Mouse (Mus musculus): ENCODE data around the gene Tbck.

Gene Tbck

DNA sequence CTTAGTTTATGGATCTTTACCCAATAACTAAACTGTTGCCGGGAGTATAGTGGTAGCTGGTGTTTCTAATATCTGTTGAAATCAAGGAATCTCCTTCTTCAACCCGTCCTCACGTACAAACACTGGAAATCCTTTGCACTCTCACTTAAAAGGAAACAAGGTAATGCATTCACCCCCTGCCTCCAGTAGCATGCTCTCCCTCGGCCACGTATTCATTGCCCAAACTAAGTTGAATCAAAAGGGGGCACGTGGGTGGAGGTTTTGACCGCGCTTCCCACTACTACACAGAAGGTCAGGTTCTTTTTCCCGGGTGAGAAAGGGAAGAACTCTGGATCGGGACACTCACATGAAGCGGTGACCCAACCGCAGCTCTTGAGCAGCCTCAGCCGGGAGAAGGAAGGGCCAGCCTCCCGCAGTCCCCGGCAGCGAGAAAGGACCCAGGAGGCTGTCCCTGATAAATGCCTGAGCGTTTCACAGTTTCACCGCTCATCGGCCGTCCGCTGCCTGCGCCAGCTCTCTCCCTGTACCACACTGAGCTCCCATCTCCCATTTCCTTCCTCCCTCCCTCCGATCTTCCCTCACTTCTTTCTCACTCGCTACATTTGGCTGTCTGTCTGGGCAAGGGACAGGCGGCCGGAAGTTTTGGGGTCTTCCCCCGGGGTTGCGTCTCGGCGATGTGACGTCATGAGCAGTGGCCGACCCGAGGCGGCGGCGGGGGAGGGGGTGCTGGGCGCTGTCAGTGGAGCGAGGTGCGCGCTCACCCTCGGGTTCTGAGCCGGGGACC lies at the start of gene Tbck:
Gene Tbck, plus strand, starts transcription at position 698 of the 784 bp plus-strand sequence.
- in situ Hi-C loops (cut with MboI; ENCODE audit: low pct_unique_long_range_greater_than_20kb in 1 of 2, low sequenced_read_pairs in 2 of 2, unreplicated experiment in 1 of 2), result no loop called here

DNA sequence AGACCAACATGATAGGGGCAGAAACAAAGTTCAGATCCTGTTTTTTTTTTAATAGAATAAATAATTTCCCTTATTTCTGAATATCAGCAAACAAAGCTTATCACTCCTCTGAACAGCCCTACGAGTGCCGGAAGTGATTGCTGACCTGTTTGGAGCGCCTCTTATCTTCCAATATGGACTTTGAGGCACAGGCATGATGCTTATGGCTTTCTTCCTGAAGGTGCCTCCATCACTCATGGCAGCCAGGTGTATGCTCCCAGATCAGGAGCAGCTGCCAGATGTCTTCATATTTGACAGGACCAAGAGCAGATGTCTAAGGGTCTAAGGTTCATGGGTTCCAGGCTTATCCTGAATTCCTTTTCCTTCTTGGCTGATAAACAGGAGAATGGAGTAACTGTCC lies 46.9 kb upstream of the Tbck start:
- in situ Hi-C loops (cut with MboI; ENCODE audit: low pct_unique_long_range_greater_than_20kb in 1 of 2, low sequenced_read_pairs in 2 of 2, unreplicated experiment in 1 of 2), result no loop called here

DNA sequence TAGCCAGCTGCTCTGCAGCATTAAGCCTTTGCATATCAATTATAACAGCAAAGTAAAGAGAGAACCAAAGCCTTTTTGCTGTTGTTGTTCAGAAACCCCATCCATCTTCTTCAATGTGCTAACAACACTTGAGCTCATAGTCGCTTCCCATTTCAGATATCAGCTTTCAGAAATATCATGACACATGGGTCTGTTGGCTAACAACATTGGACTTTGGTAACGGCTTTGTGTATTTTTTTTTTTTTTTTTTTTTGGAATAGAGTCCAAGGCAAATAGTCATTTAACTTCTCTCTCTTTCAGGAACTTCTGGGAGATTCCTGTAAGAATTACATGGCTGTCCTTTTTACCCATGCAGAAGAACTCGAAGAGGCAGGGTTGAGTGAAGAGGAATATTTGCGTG lies 39.9 kb upstream of the Tbck start:
- in situ Hi-C loops (cut with MboI; ENCODE audit: low pct_unique_long_range_greater_than_20kb in 1 of 2, low sequenced_read_pairs in 2 of 2, unreplicated experiment in 1 of 2), result no loop called here

DNA sequence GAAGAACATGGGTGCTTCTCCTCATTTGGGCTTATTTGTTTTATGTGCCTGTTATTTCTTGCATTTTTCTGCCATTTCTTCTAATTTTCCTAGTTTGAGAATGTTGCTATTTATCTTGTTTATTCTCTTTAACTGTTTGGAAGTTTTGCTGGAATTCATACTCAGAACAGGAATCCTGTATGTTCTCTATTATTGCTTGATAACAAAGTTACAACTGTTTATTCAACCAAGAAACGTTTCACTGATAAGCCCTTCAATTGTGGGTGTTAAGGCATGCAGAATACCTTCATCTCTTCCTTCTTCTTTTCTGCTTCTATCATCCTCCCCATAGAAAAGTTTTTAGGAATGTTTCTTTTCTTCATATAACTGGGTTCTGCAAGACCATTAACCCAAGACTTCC lies 37.1 kb upstream of the Tbck start:
- in situ Hi-C loops (cut with MboI; ENCODE audit: low pct_unique_long_range_greater_than_20kb in 1 of 2, low sequenced_read_pairs in 2 of 2, unreplicated experiment in 1 of 2), result no loop called here

DNA sequence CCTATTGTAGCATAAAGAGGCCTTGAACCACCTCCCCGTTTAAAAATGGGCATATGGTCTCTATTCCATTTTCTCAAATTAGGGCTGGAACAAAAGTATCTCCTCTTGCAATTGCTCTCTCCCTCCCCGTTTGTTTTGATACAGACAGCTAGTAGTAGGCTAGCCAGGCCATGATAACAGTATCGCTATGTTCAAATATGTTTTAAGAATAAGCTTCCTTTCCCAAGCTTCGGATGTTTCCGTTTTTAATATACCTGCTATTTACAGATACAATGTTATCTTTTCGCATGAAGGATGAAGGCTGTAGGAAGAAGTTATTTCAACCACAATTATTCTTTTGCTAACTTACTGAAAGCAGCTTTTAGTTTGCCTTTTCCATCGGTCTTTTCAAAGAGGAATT lies 34.6 kb upstream of the Tbck start:
- in situ Hi-C loops (cut with MboI; ENCODE audit: low pct_unique_long_range_greater_than_20kb in 1 of 2, low sequenced_read_pairs in 2 of 2, unreplicated experiment in 1 of 2), result no loop called here

DNA sequence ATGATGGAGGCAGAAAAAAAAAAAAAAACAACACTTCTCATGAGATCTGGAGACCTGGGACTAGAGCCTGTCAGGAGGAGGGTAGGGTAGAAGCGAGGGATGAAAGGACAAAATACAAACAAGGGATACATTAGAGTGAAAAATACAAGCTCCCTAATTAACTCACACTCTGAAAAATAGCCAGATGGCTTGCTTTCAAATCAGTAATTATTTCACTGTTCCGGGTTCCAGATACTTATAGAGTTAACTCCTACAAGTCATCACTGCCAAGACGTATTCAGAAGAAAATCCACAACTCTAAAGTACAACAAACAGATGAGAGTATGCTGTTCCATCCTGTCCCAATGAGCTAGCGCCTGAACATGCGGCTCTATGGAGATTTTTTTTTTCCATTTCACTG lies 33.8 kb upstream of the Tbck start:
- in situ Hi-C loops (cut with MboI; ENCODE audit: low pct_unique_long_range_greater_than_20kb in 1 of 2, low sequenced_read_pairs in 2 of 2, unreplicated experiment in 1 of 2), result no loop called here

DNA sequence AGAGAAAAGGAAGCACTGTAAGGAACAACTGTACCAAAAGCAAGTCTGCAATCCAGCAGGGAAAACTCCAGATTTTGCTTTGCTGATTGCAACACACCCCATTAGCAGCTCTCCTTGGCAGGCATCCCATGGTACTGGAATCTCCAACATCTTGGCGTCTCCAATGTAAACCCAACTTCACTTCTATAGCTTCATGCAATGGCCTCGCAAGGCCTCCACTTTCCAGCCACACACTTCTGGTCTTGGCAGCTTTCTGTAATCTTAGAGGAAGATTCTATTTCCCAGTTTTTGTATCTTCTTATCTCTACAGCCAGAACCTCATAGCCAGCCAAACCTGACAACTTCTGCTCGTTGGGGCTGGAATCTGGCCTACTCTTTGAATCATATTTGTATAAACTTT lies 32.2 kb upstream of the Tbck start:
- in situ Hi-C loops (cut with MboI; ENCODE audit: low pct_unique_long_range_greater_than_20kb in 1 of 2, low sequenced_read_pairs in 2 of 2, unreplicated experiment in 1 of 2), result no loop called here

DNA sequence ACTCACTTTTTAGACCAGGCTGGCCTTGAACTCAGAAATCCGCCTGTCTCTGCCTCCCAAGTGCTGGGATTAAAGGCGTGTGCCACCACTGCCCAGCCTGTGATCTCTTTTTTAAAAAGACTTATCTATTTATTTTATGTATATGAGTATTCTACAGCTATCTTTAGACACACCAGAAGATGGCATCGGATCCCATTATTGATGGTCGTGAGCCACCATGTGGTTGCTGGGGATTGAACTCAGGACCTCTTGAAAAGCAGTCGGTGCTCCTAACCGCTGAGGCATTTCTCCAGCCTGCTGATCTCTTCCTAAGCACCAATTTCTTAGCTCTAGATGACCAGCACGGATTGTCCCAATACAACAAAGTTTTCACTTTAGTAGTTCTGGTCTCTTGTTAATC lies 30.0 kb upstream of the Tbck start:
- in situ Hi-C loops (cut with MboI; ENCODE audit: low pct_unique_long_range_greater_than_20kb in 1 of 2, low sequenced_read_pairs in 2 of 2, unreplicated experiment in 1 of 2), result no loop called here

DNA sequence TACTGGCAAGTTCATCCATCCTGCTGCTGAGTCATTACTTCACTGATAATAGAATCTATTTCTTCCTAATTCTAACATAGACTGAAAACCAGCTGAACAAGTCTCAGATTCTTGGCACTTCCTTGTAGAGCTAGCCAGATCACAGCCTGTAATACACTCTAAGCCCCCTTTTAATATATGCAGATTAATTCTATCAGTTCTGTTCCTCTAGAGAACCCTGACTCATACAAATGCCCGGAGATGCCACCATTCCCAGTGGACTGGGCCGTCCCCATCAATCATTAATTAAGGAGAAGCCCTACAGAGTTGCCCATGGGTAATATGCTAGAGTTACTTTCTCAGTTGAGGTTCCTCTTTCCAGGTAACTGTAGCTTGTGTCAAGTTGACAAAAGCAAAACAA lies 28.0 kb upstream of the Tbck start:
- in situ Hi-C loops (cut with MboI; ENCODE audit: low pct_unique_long_range_greater_than_20kb in 1 of 2, low sequenced_read_pairs in 2 of 2, unreplicated experiment in 1 of 2), result no loop called here

DNA sequence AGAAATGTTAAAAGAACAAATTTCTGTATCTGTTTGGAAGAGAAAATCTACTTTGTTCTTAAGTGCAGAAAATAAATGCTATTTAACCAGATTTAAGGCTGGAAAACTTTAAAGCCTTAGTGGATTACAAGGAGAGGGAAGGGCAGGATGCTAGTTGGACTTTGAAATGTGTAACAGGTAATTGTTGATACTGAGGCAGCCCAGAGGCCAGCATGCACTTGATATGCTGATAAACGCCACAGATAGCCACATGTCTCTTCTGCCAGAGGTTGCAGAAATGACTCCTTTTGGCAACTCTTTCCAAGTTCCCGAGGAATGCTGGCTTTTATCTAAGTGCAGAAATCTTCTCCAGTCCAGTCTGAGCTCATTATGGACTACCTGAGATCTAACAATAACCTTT lies 6.5 kb upstream of the Tbck start:
- in situ Hi-C loops (cut with MboI; ENCODE audit: low pct_unique_long_range_greater_than_20kb in 1 of 2, low sequenced_read_pairs in 2 of 2, unreplicated experiment in 1 of 2), result no loop called here

DNA sequence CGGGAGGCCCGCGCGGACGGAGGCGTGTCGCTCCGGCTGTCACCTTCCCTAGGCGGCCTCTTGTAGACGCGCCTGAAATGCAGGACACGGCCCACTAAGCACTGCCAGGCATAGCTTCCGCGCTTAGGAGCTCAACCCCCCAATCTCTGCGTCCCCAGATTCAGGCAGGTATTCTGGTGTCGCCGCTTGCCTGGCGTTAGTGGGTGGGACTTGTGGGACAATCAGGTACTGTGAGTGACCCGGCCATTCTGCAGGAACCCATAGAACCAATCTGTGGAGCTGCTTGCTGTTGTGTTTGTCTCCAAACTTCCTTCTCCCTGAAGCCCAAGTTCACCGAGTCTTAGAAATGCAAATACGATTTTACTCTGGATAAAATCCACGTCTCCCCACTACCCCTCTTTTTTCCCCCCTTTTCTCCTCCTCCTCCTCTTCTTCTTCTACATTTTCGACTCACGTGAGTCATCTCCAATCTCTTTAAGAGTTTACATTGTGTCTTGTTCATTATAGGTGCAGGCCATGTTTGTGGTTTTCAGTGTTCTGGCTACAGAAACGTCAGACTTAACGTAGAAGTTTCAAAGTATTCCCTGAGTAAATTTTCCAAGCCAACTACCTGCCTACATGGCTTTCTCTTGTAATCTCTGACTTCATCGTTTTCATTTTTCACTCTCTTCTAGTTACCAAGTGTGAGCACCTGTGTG lies 436 bp downstream of the Tbck start, which contains the start of gene Aimp1:
Gene Aimp1, minus strand, starts transcription at position 140 of the 698 bp plus-strand sequence.
- in situ Hi-C loops (cut with MboI; ENCODE audit: low pct_unique_long_range_greater_than_20kb in 1 of 2, low sequenced_read_pairs in 2 of 2, unreplicated experiment in 1 of 2), result no loop called here

DNA sequence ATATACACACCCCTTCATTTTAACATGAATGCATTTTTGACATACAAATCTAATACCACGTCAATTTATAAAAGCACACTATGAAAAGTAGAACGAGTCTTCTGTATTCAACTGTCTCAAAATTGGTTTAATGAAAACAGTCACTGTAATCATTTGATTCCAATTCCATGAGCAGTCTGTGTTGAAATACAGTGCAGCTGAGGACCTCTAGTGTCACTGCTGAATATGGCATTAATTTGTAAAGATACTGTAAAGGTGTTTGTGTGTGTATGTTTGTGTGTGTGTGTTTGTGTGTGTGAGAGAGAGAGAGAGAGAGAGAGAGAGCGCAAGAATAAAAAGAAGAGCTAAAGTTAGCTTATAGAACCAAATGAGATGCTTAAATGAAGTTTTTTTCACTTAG lies 17.4 kb downstream of the Tbck start:
- in situ Hi-C loops (cut with MboI; ENCODE audit: low pct_unique_long_range_greater_than_20kb in 1 of 2, low sequenced_read_pairs in 2 of 2, unreplicated experiment in 1 of 2), result no loop called here

DNA sequence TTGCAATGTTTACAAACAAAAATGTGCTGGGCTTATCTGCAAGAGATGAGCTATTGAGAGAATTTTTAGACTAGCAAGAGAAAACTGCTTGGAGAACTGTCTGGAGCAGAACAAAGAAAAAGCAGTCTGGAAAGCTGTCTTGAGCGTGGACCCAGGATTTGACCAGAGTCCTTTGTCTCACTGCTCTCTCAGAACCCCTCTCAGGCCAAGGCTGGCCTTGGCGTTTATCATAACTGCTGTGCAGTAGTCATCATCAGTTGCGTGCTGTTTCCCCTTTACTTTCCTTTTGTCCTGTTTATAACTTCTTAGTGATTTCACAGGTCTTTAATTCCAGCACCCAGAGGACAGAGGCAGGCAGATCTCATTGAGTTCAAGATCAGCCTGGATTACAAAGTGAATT lies 20.3 kb downstream of the Tbck start:
- in situ Hi-C loops (cut with MboI; ENCODE audit: low pct_unique_long_range_greater_than_20kb in 1 of 2, low sequenced_read_pairs in 2 of 2, unreplicated experiment in 1 of 2), result no loop called here

DNA sequence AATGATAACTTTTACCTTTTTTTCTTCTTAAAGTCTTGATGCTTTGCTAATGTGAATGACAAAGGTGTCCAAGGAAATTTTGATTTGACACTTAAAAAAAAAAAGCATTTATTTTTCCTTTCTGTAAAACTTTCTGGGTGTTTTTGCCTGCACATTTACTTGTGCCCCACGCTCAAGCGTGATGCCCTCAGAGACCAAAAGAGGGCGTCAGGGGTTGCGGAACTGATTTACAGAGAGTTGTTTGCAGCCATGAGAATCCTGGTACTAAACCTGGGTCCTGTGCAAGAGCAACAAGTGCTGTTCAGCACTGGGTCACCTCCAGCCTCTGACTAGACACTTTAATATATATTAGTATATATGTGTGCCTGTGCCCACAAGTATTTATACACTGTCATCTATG lies 23.0 kb downstream of the Tbck start:
- in situ Hi-C loops (cut with MboI; ENCODE audit: low pct_unique_long_range_greater_than_20kb in 1 of 2, low sequenced_read_pairs in 2 of 2, unreplicated experiment in 1 of 2), result no loop called here

DNA sequence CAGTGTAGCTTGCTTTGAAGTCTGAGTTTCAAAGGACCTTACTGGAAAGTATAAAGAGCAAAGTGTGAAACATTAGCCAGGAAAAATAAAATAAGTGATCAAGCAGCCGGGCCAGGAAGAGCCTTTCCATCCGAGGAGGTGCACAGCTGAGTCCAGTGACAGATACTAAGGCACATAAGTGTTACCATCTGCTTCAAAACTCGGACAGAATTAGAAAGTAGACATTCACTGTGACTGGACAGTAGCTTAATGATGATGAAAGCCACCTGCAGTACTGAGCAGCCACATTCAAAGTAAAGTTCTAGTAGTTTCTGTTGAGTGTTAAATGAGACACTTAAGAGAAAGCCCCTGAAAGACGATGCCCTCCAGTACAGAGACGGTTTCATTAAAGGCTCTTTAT lies 30.0 kb downstream of the Tbck start:
- in situ Hi-C loops (cut with MboI; ENCODE audit: low pct_unique_long_range_greater_than_20kb in 1 of 2, low sequenced_read_pairs in 2 of 2, unreplicated experiment in 1 of 2), result no loop called here

DNA sequence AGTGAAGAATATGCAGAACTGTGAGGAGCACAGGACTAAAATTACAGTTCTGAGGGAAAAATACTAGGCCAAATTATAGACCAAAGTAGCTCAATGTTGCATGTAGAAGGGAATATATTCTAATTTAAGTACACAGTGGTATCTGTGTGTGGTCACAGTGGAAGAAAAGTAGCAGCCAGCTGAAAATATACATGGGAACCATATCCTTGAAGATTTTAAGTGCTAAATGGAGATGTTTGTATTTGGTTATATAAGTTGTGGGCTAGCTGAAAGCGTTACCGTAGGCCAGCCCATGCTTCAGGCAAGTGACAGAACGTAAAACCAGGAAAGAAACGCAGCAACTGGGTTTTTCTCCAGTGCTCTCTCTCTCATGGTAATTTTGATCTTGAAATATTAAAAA lies 33.4 kb downstream of the Tbck start:
- in situ Hi-C loops (cut with MboI; ENCODE audit: low pct_unique_long_range_greater_than_20kb in 1 of 2, low sequenced_read_pairs in 2 of 2, unreplicated experiment in 1 of 2), result no loop called here

DNA sequence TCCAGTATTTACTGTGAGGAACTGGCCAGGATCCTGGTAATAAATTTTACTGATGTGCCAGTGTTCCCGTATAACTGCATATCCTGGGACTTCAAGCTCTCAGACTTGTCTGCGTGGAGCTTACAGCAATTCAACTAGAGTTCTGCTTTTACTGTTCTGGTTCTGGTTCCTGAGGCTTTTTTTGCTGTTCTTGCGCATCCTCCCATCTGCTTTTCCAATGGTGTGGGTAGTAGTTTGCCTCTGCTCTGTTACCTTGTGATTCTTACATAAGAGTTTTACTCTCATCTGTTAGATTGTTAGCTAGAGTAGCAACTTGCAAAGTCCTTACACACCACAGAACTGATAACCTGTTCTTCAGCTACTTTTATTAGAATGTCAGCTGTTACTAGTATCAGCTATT lies 40.4 kb downstream of the Tbck start:
- in situ Hi-C loops (cut with MboI; ENCODE audit: low pct_unique_long_range_greater_than_20kb in 1 of 2, low sequenced_read_pairs in 2 of 2, unreplicated experiment in 1 of 2), result no loop called here

DNA sequence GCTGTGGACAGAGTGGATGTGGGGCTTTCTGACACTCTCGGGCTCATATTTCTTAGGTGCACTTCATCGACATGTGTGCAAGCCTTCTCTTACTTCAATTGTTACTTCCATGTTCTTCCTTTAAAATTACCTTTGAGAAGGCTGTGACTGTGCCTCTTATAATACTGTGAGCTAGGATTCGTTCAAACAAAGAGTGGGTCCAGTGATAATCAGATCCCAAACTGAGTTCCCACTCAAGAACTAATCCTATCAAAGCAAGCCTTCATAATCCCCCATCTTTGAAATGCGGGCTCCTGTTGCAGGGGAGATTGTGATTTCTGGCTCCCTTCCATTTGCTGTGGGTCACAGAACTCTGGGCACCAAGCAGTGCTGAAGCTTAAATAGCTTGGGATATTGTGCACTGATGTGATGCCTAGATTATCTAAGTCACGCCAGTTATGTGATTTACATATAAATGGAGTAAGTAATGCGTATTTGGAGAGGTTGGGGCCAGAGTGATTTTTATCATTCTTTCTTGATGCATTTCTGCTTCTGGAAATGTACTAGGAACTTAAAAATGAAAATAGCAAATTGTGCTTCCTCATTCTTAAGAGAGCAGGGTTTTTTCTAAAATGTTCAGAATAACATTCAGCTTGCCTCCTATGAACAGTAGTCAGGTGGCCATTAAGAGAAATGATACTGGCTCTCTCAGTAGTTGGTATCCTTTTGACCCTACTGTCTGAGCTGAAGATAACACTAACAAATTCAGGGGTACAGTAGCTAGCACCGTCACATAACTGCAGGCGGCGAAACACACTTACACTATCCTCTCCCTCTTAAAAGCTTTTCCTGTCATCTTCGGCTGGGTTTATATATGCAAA lies 60.6 kb downstream of the Tbck start:
- in situ Hi-C loops (cut with MboI; ENCODE audit: low pct_unique_long_range_greater_than_20kb in 1 of 2, low sequenced_read_pairs in 2 of 2, unreplicated experiment in 1 of 2), result no loop called here

DNA sequence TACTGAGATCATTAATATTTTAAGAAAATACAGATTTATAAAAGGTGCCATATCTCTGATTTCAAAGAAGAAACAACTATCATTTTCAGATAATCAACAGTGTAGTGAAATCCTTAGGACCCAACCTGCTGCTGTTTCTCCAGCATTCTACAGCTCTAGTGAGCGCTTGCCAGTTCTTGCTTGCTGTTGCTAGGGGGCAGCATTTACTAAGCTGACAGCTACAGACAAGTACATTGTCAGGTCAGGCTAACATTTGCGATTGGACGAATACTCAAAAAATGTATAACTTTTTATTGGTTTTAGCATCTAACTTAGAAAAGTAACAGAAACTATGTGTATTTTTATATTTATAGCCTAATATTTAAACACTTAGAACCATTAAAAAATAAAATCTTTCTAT lies 63.1 kb downstream of the Tbck start:
- in situ Hi-C loops (cut with MboI; ENCODE audit: low pct_unique_long_range_greater_than_20kb in 1 of 2, low sequenced_read_pairs in 2 of 2, unreplicated experiment in 1 of 2), result no loop called here
